Mouse (Mus musculus) C2C12 (cell line): ENCODE measurements around the gene Cyp2c23.

Source experiments
- CTCF ChIP-seq: IDR thresholded peaks from one replicate; pipeline ENCODE4 v1.5.1; 2011; ENCODE audit not compliant: control insufficient read depth, insufficient read depth, insufficient read length
- FOSL1 ChIP-seq: IDR thresholded peaks from one replicate; pipeline ENCODE4 v1.8.0; 2011; ENCODE audit warnings: mild to moderate bottlenecking, low read length; ENCODE audit not compliant: poor library complexity, insufficient read depth, severe bottlenecking
- MAX ChIP-seq: IDR thresholded peaks from one replicate; pipeline ENCODE4 v1.6.1; 2011; ENCODE audit warnings: mild to moderate bottlenecking, control low read depth
- USF1 ChIP-seq: IDR thresholded peaks from one replicate; pipeline ENCODE4 v1.6.1; 2011; ENCODE audit warnings: low read depth, mild to moderate bottlenecking, control low read depth, moderate library complexity

GRCm38 (mm10) chr19:44026956-44027530, 2.0 kb downstream of the Cyp2c23 start:
- no peak for TF ChIP-seq CTCF
- TF ChIP-seq MAX, result no peak
- TF ChIP-seq FOSL1, result no peak
- no peak for TF ChIP-seq USF1
